Mouse (Mus musculus) gonadal fat pad, adult 2 months (tissue): Measurements from ENCODE around the gene Setd6. TPM values are rescaled to one million over a fixed set of nuclear protein-coding genes. Genes with fewer than 3 reads are reported as not detected.

Experiments used
- DNase-seq: peaks from one replicate; pipeline ENCODE4 v3.0.0-alpha.2; 2012; ENCODE audit warnings: low read depth
- polyA plus RNA-seq: library from polyadenylated mRNA; depleted of rRNA; stranded (reverse); fragments of >200 nt; gene quantifications from 2 replicates; pipeline ENCODE4 v1.2.3, GENCODE M21; 2012; rRNA removed

Gene Setd6
- polyA plus RNA-seq = 7.8 and 8.2 TPM in 2 replicates

DNA sequence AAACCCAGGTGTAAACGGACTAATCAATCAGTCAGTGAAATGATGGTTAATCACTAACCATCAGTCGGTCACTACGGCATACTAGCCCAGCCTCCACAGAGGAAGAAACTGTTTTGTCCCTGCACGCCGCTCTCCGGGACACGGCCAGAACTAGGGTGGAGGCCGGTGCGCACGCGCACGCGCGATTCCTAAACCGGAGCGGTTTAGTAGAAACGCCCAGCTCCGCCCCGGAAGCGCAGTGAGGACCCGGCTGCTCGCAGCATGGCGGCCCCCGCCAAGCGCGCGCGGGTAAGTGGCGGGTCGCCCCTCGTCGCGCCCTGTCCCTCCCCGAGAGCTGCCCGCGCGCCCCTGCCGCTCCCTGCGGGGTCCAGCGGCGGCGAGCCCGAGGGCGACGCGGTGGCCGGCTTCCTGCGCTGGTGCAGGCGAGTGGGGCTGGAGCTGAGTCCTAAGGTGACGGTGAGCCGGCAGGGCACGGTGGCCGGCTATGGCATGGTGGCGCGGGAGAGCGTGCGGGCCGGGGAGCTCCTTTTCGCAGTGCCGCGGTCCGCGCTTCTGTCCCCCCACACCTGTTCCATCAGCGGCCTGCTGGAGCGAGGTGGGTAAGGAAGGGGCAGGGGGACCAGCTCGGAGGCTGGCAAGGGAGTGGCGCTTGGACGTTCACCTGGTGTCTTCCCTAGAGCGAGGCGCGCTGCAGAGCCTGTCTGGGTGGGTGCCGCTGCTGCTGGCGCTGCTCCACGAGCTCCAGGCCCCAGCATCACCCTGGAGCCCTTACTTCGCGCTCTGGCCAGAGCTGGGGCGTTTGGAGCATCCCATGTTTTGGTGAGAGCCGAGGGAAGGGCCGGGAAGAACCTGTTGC is at the start of gene Setd6:
Gene Setd6 (plus strand): TSS at position 206 of the 856 bp plus-strand sequence.
- DNase-seq = peak; percentile 26

DNA sequence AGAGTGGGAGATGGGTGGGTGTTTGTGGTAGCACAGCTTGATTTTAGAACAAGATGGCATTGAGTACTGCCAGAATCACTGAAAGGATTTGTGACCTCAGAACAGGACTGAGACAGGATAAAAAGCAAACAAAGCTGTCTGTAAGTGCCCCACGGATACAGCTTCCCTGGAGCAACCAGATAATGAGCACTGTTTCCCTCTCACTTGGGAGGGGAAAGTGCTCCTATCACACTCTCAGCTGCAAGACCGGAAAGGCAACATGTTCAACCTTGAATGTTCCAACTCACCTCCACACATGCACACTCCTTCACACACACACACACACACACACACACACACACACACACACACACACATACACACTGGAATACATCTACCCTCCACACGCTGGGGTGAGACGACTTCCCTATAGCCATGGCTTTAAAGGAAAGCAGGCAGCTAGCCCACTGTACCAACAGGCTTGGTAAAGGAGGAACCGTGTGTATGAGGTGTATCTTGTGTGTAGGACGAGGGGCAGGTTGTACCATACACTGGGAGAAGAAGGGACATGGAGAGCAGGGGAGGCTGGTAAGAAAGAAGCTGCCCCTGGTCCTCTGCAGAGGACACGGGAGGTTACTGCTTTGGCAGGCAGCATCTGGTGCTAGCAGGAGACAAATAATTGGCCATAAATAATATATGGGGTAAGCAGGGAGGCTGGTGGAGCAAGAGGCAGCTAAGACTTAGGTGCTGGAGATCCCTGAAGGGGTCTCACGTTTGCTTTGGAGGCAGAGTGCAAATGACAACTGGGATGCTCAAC is 47.3 kb upstream of the Setd6 start:
- no peak for DNase-seq

- DNase-seq = no peak
These were observed 45.7 kb upstream of the Setd6 start for GRCm38 (mm10) chr8:95669967-95670366.

GRCm38 (mm10) chr8:95671861-95672260 is 43.8 kb upstream of the Setd6 start:
- DNase-seq = no peak

GRCm38 (mm10) chr8:95672811-95673210 is 42.9 kb upstream of the Setd6 start:
- no peak for DNase-seq

DNA sequence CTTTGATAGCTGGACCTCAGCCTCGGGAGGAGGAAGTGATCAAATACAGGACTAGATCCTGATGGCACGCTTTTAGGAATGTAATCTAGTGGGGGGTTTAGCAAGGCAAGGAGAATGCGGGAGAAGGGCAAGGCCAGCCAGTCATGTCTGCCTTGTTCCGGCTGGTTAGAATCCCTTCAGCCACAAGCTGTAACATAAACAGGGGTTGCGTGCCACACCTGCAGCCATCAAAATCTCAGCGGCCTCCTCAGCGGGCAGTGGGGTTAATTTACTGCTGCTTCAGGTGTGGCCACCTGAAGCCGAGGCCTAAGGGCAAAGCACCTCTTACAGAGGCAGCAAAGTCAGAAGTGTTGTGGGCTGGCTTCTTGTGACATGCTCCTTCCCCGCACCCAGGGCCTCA is 39.0 kb upstream of the Setd6 start, which contains the start of gene Ndrg4:
Gene Ndrg4 (plus strand): TSS at position 350 of the 400 bp plus-strand sequence.
- no peak for DNase-seq

DNA sequence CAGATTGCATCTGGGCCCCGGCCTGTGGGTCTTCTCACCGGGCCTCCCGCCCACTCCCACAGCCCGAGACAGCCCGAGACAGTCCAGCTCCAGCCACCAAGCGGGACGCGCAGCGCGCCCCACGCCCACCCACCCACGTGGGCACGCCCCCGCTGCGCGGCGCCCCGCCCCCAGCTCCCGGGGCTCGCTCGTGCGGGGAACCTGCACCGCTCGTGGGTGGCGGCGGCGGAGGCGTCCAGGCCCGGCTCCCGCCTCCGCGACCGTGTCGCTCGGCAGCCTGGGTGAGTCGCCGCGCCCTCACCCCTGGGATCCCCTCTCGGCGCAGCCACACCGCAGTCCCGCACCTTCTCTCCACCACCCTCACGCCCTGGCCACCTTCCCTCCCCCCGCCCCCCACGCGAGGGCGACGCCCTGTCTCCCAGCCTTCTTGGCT is 38.1 kb upstream of the Setd6 start:
- no peak for DNase-seq

- DNase-seq = no peak
These were observed 37.6 kb upstream of the Setd6 start for GRCm38 (mm10) chr8:95678024-95678611.

DNA sequence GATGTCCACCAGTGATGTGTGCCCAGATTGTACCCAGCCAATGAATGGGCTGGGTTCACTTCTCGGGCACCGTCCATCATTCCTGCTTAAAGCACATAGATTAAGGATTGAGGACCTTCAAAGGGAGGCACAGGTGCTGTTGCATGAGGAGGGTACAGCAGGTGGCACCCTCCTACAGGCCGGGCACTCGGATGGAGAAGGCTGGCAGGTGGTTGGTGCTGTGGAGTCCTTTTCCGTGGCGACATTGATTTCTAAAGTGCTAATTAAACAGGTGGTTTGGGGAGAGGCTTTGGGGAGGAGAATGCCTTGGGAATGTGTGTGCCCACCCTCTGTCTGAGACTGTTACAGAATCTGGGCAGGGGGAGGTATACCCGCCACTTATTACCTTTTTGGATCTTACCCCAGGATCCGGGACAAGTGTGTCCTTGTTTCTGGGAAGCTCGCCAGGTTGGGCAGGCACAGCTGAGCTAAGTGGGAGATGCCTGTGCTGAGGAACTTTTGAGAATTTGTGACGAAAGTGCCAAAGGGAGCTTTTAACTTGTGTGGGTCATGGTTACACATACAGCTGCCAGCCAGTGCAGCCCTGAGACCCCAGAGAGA is 27.5 kb upstream of the Setd6 start:
- no peak for DNase-seq

DNA sequence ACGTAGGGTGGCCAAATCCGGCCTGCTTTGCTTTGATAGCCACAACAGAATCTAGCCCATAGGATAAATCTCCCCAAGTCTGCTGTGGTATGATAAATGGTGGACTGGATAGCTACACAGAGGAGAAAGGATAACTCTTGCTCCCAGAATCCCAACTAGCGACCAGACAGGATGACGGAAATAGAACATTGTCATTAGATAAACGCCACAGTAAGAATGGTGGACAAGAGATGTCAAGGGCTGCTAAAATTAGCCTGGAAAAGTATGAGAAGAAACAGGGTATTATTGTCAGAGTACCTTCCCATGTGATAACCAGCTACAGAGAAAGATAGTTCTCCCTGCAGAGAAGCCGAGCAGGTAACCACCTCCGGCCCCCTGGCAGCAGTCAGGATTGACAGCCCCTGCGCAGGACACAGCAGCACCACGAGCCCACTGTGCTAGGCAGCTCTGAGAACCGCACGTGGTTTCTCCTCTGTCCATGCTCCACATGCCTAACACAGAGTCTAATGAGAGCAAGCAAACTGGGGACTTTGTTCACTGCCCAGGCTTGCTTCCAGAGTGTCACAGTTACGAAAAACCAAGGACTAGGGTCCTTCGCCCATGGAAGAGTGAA is 24.6 kb upstream of the Setd6 start:
- DNase-seq = no peak

DNA sequence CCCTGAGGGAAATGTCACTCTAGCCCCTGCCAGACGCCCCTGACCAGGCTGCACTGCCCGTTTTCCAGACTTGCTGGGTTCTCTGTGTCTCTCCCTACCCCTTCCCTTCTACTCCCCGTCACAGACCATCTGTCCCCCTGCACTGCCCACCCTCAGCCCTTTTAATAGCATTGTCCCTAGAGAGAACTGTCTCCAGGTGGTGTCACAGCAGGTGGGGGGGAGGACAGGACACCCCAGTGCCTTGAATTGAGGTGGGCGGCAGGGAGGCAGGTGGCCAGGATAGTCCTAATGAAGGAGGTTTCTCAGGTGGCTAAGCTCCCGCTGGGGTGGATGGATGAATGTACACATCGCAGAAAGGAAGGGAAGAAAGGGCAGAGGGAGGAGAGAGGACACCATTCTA is 21.1 kb upstream of the Setd6 start:
- no peak for DNase-seq

DNA sequence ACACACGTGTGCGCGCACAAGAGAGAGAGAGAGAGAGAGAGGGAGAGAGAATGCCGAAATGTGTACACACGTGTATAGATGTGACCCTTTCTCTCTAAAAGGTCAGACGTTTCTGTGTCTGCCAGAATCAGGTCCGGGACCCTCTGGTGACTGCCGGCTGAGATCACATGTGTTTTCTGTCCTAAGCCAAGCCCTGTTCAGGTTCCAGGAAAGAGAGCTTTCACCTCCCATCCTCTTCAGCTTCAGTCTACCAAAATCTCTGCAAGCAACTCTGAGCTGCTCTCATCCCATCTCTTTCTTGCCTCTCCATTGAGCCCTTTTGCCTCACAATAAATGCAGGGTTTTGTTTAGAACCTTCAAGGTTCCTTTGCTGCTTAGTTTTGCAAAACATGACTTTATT is 19.0 kb upstream of the Setd6 start:
- DNase-seq = no peak

- no peak for DNase-seq
These were observed 18.6 kb upstream of the Setd6 start for GRCm38 (mm10) chr8:95697128-95697527.

DNA sequence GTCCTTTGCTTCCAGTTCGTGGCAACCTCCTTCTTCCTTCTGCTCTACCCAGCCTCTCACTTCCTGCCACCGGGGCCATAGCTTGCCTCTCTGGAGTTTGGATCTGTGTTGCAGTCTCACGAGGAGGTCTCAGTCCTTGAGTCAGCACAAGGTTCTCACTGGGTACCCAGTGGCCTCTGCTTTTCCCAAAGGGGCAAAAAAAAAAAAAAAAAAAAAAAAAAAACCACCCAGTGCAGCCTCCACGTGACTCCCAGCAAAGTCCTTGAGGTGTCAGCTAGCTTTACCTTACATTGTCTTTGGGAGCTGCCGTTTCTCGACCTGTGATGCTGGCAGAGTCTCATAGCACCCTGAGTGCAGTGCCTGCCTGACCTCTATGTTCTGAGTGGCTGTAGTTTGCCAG is 17.5 kb upstream of the Setd6 start:
- no peak for DNase-seq

GRCm38 (mm10) chr8:95700282-95700681 is 15.4 kb upstream of the Setd6 start:
- DNase-seq = no peak

DNA sequence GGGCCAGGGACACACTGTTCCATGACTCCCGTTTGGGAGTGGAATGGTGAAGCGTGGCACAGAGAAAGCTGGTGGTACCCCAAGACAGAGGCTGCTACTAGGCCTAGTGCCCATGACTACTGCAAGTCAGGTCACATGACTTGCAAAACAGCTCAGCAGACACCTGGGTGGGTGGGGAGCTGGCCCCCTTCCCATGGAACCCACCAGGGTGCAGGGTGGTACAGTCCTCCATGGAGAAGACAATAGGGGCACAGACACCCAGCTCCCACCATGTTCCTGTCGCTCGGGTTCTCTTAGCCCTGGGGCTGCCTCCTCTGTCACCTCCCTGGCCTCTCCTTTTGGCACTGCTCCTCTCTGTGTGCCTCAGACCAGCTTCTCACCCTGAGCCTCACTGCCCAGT is 13.9 kb upstream of the Setd6 start:
- DNase-seq = no peak

GRCm38 (mm10) chr8:95702480-95703446 is 12.9 kb upstream of the Setd6 start:
- no peak for DNase-seq

GRCm38 (mm10) chr8:95703461-95704260 is 12.0 kb upstream of the Setd6 start:
- no peak for DNase-seq

GRCm38 (mm10) chr8:95704538-95704937 is 11.1 kb upstream of the Setd6 start:
- DNase-seq = no peak
